Mouse (Mus musculus) 3134 (cell line): ENCODE measurements around the gene Nmnat3.
"Not testable (repeated sequence)": the region's sequence is repeated elsewhere in the genome, so short reads cannot be mapped to it uniquely, and the experiment has no call there.

Experiments used
- DNase-seq: peaks from one replicate; pipeline ENCODE4 v3.0.0-alpha.2; 2011; ENCODE audit warnings: low spot score; ENCODE audit not compliant: insufficient read length; ENCODE audit errors: extremely low read depth

The Nmnat3 gene

GRCm38 (mm10) chr9:98287135-98287534 lies at the start of gene Nmnat3:
Nmnat3 (plus strand) TSS chr9:98287435.
- not testable (repeated sequence) for DNase-seq

DNA sequence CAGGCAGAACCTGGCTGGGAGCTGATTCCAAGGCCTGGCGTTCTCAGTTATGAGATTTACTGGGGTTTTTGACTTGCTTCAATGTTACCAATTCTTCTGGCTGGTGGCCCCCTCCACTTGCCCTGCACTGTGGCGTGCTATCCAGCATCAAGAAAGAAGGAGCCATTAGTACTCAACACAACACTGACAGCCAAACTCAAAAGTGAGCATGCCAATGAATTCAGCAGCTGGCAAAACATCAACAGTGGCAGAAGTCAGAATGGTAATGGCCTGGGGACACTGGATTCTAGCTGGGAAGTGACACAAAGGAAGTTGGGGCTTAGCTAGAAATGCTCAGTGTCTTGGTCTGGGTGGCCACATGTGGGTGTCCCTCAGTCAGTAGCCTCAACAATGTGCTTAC lies 43.8 kb upstream of the Nmnat3 start:
- DNase-seq, result no peak

DNA sequence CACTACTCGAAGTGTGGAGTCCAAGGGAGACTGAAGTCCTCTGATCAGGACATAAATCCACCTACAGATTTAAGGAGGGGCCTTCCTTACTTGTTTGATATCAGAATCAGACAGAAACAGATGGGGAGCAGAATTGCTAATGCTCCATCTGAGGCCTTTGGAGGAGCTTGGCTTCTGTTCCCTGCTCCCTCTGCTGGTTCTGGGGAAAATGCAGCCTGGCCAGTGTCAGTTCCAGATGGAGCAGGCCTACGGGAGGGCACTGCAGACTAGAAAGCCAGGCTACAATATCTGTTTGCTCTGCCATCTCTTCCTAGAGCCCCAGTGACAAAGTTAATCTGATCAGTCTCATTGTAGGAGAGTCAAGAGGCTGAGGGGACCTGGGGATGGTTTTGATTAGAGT lies 43.0 kb upstream of the Nmnat3 start:
- no peak for DNase-seq

DNA sequence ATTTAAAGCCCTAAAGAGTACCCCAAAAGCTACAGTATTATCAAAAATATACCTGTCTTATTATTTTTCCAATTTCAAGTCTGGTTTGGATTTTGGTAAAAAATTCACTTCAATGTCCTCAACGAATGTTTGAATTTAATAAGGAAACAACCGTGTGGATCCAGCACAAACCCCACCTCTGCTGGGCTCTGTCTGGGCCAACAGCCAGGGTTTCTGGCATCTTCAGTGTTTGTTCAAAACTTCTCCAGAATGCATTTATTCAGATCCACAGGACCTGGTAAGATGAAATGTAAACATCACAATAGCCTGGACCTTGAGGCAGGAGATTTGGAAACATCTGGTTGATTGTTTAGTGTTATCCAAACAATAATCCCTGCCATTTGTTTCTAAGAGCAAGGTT lies 42.0 kb upstream of the Nmnat3 start:
- no peak for DNase-seq

DNA sequence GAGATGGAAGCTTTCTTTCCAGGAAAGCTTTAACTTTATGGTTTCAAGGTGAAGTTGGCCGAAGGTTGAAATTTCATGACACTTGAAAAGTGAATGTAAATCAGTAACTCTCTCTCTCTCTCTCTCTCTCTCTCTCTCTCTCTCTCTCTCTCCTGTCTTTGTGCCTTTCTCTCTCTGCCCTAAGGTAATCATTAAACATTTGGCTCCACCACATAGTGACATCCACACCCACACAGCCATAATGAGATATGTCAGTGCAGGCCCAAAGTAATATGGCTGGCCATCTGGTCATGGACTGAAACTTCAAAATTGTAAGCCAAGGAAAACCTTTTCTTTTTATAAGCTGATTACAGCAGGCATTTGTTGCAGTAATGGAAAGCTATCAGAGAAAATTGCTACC lies 40.9 kb upstream of the Nmnat3 start:
- DNase-seq, result no peak

- no peak for DNase-seq
Measured at GRCm38 (mm10) chr9:98260210-98260609, 27.0 kb upstream of the Nmnat3 start.

- no peak for DNase-seq
Measured at GRCm38 (mm10) chr9:98261461-98262011, 25.7 kb upstream of the Nmnat3 start.

- no peak for DNase-seq
Measured at GRCm38 (mm10) chr9:98264916-98265315, 22.3 kb upstream of the Nmnat3 start.

DNA sequence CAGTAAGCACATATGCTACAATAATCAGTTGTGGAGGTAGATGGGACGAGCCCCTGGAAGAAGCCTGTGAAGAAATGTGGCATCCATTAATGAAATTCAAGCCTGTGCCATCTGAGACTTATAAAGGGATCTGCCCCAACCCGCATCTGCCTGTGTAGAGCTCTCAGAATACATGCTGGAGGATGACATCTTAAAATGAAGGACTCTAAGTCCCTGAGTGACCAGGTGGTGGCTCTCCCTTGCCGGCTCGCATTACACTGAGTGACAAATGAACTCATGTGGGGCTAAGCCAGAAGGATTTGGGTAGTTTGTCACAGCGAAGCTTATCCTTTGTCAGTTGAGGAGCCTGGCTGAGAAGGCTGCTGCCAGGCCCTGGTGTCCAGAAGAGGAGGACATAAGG lies 14.5 kb upstream of the Nmnat3 start:
- DNase-seq, result no peak

GRCm38 (mm10) chr9:98275080-98275479 lies 12.2 kb upstream of the Nmnat3 start:
- no peak for DNase-seq

- DNase-seq, result no peak
Measured at GRCm38 (mm10) chr9:98280162-98280561, 7.1 kb upstream of the Nmnat3 start.

DNA sequence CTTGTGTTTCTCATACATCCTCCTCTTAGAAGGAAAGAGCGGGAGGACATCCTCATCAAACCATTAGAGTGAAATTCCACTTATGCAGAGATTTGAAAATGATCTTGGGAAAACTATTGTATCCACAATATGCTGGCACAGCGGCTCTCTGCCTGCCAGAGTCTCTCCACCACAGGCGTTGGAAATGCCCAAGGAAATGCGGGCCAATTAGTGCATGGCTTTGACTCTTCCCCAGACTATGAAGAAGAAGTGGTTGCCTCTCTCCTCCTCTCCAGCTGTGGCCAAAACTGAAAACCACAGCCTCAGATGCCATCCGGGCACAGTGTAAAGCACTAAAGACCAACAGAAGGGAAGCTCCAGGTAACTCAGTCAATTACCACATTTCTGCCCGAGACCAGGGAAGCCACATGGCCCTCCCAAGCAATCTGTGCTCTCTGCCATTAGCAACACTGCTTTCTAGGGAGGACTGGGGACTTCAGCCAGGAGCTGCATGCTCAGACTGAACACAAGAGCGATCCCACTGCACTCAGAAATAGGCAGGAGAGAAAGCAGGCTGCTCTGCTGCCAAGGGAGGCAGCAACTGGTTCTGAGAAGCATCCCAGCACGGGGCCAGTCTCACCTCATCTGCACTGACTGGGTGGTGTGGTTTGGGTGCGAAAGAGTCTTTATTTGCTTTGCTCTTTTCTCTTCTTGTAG lies 1.5 kb upstream of the Nmnat3 start:
- no peak for DNase-seq

DNA sequence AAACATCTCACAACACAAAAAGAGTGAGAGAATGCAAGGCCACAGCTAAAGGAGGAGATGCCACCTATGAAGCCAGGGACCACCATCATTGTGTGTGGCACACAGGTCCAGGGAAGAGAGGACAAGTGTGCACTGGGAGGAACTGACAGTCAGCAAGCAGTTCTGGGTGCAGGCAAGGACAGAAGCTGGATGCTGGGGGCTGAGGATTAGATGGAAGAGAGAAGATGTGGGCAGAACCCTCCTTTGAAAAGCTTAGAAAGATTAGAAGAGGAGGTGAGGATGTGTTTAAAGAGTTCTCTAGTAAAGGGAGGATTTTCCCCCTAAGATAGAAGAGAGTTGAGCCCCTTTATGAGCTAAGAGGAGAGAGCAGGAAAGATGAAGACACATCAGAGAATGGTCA lies 2.4 kb downstream of the Nmnat3 start:
- no peak for DNase-seq

DNA sequence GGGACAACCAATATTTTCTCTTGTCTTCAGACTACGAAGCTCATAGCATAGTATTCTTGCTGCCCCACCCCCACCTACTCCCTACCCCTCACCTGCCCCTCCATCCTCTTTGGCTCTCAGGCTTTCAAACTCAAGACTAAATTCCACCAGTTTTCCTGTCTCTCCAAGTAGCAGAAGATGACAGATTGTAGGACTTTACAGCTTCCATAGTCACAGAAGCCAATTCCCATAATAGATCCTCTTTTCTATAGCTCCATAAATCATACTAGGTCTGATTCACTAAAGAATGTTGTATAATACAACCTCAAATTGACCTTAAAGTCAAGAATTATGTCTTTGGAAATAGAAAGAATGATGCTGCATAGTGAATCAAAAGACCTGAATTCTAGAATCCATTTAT lies 3.4 kb downstream of the Nmnat3 start:
- DNase-seq, result no peak

- peak; percentile 97 for DNase-seq
Measured at GRCm38 (mm10) chr9:98296383-98297201, 9.4 kb downstream of the Nmnat3 start.

GRCm38 (mm10) chr9:98297234-98297936 lies 10.2 kb downstream of the Nmnat3 start:
- peak; percentile 46 for DNase-seq

GRCm38 (mm10) chr9:98297937-98298595 lies 10.8 kb downstream of the Nmnat3 start:
- DNase-seq, result no peak

GRCm38 (mm10) chr9:98298761-98299160 lies 11.5 kb downstream of the Nmnat3 start:
- no peak for DNase-seq

DNA sequence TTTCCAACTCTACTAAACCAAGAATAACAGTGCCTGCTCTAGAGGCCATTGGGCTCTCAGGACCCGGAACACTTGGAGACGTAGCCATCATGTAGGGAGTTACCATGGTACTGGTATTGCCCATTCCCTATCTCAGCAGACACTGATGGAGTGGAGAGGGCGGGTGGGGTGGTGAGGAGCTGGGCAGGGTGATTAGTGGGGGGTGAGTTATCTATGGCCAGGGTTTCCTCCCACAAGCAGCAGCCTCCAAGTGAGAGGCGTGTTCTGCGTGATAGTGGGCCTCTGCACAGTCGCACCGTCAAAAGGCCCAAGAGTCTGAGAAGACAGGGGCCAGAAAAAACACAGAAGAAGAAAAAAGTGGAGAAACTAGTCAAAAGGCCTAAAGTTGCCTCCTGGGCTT lies 12.0 kb downstream of the Nmnat3 start:
- no peak for DNase-seq

DNA sequence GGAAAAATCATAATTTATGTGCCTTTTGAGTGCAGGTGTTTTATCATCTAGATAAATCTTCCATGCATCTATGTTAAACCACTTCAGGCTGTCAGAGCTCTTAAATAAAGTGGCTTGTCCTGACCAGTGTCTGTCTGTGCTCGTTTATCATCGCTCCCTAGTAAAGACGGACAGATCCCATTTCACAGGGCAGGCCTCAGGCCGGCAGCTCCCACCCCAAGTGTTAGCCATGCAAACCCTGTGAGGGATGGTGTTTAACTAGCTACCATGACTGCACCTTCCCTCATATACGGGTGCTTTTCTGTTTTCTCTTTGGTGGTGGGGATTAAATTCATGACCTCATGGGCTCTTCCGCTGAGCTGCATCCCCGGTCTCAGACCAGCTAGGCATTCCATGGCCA lies 13.3 kb downstream of the Nmnat3 start:
- no peak for DNase-seq

- no peak for DNase-seq
Measured at GRCm38 (mm10) chr9:98307011-98307410, 19.8 kb downstream of the Nmnat3 start.
